Mouse (Mus musculus): Measurements from ENCODE around the gene Hoxa13. TPM values are rescaled to one million over a fixed set of nuclear protein-coding genes. Genes with fewer than 3 reads are reported as not detected.

The Hoxa13 gene
- polyA plus RNA-seq, 1 experiment from 2014 or later = not detected

GRCm38 (mm10) chr6:52261751-52262462 lies 1.2 kb upstream of the Hoxa13 start:
- WGBS = 7% methylated on average over 9 of the region's 9 CpGs
- Histone ChIP-seq H3K9me3 (replicated peaks) (no peaks in the 10 kb centered on the region), H3K4me3 (no peak overlapping the region), H3K27ac (ENCODE audit: poor library complexity, severe bottlenecking) (no peak overlapping the region), H3K9ac (no peak overlapping the region), H3K4me1 (replicated peaks) (peaks cover 13% of the 10 kb centered on the region; the same call in 1 of the 2 replicates), H3K4me2 (no peak overlapping the region), H3K36me3 (no peaks in the 10 kb centered on the region), H3K27me3 (replicated peaks) (peaks cover 90% of the 10 kb centered on the region)
- ATAC-seq (ENCODE audit: insufficient number of reproducible peaks, low FRiP score) = no peak

DNA sequence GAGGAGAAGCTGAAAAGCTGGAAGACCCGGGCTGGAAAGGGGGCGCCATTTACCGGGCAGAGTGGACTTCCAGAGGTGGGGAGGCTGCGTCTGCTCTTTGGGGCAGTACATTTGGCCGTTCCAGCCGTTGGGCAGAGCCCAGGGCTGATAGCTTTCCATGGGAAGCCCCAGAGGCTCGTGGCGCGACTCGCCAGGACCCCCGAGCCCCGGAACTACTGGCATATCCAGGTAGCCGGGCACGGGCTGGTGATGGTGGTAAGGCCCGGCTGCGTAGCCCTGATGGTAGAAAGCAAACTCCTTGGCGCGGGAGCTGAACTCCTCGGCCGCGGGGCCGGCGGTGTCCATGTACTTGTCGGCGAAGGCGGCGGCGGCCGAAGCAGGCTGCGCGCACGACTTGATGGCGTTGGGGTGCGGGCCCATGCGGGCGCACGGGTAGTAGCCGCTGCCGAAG lies 844 bp downstream of the Hoxa13 start:
- Histone ChIP-seq H3K36me3 (no peaks in the 10 kb centered on the region), H3K4me1 (replicated peaks) (peaks cover 13% of the 10 kb centered on the region; the same call in 1 of the 2 replicates), H3K4me3 (peak overlapping the region; percentile 57), H3K9ac (no peak overlapping the region), H3K4me2 (peak overlapping the region; percentile 85), H3K27me3 (replicated peaks) (peaks cover 83% of the 10 kb centered on the region), H3K27ac (ENCODE audit: poor library complexity, severe bottlenecking) (no peak overlapping the region), H3K9me3 (replicated peaks) (no peaks in the 10 kb centered on the region)
- under 1% methylated on average over 39 of the region's 39 CpGs for whole genome bisulfite sequencing
- no peak for ATAC-seq (ENCODE audit: insufficient number of reproducible peaks, low FRiP score)

DNA sequence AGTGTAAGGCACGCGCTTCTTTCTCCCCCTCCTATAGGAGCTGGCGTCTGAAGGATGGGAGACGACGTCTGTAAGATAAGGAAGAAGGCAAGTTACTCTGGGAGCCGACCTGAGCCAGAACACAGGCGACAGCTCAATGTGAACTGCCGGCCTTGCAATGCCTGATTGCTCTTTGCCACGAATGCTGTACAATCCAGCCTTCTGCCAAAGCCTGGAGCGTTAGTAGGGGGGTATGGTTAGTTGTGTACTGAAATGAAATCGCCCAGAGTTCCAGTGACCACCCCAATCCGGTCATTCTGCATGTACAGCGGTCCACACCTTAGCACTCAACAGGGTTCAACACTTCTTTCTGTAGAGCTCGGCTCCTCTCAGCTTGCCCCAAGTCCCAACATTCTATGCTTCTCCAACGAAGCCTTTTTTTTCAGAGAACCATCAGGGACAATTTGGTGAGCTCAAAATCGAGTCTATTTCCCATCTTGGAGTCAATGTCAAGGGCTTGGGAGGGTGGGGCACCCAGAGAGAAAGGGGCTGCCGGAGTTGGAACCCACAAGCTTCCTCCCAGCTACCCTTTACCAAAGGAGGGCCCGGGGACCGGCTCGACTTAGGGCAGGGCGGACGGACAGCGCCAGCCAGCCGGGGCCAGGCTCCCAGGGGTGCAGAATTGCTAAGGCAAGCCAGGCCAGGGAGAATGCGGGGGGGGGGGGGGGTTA lies 1.4 kb downstream of the Hoxa13 start:
- H3K4me2 ChIP-seq = peak overlapping the region; percentile 85
- H3K27ac ChIP-seq (ENCODE audit: poor library complexity, severe bottlenecking) = no peak overlapping the region
- WGBS = under 1% methylated on average over 23 of the region's 25 CpGs
- no peak for ATAC-seq (ENCODE audit: insufficient number of reproducible peaks, low FRiP score)
- H3K9me3 ChIP-seq (replicated peaks) = no peaks in the 10 kb centered on the region
- peaks cover 13% of the 10 kb centered on the region; the same call in 1 of the 2 replicates for H3K4me1 ChIP-seq (replicated peaks)
- H3K36me3 ChIP-seq = no peaks in the 10 kb centered on the region
- peaks cover 78% of the 10 kb centered on the region for H3K27me3 ChIP-seq (replicated peaks)
- H3K4me3 ChIP-seq = peak overlapping the region; percentile 57; the same call in 1 of the 2 replicates
- H3K9ac ChIP-seq = no peak overlapping the region

- H3K4me2 ChIP-seq = no peak overlapping the region
- no peak for ATAC-seq (ENCODE audit: insufficient number of reproducible peaks, low FRiP score)
These were observed 3.7 kb downstream of the Hoxa13 start for GRCm38 (mm10) chr6:52256956-52257355.

GRCm38 (mm10) chr6:52253511-52254500 lies 6.9 kb downstream of the Hoxa13 start:
- no peaks in the 10 kb centered on the region for H3K9me3 ChIP-seq (replicated peaks)
- H3K4me3 ChIP-seq = 0 out of 2 replicates have a peak overlapping the region, but pooled peaks have one; percentile 1
- no peak for ATAC-seq (ENCODE audit: insufficient number of reproducible peaks, low FRiP score)
- no peak overlapping the region for H3K9ac ChIP-seq
- peaks cover 78% of the 10 kb centered on the region for H3K27me3 ChIP-seq (replicated peaks)
- no peaks in the 10 kb centered on the region for H3K36me3 ChIP-seq
- H3K4me1 ChIP-seq (replicated peaks) = peaks cover 4% of the 10 kb centered on the region; the same call in 1 of the 2 replicates
- no peak overlapping the region for H3K27ac ChIP-seq (ENCODE audit: poor library complexity, severe bottlenecking)
- peak overlapping the region; percentile 14; the same call in 1 of the 2 replicates for H3K4me2 ChIP-seq
- WGBS = under 1% methylated on average over 59 of the region's 59 CpGs

More at GRCm38 (mm10) chr6:52256956-52257355, 3.7 kb downstream of the Hoxa13 start:
- H3K9me3 ChIP-seq (replicated peaks) = no peaks in the 10 kb centered on the region
- H3K4me3 ChIP-seq = no peak overlapping the region
- no peaks in the 10 kb centered on the region for H3K36me3 ChIP-seq
- H3K9ac ChIP-seq = no peak overlapping the region
- H3K27ac ChIP-seq (ENCODE audit: poor library complexity, severe bottlenecking) = no peak overlapping the region
- H3K27me3 ChIP-seq (replicated peaks) = peaks cover 77% of the 10 kb centered on the region
- peaks cover 17% of the 10 kb centered on the region; the same call in 1 of the 2 replicates for H3K4me1 ChIP-seq (replicated peaks)
- under 1% methylated on average over 6 of the region's 6 CpGs for WGBS

DNA sequence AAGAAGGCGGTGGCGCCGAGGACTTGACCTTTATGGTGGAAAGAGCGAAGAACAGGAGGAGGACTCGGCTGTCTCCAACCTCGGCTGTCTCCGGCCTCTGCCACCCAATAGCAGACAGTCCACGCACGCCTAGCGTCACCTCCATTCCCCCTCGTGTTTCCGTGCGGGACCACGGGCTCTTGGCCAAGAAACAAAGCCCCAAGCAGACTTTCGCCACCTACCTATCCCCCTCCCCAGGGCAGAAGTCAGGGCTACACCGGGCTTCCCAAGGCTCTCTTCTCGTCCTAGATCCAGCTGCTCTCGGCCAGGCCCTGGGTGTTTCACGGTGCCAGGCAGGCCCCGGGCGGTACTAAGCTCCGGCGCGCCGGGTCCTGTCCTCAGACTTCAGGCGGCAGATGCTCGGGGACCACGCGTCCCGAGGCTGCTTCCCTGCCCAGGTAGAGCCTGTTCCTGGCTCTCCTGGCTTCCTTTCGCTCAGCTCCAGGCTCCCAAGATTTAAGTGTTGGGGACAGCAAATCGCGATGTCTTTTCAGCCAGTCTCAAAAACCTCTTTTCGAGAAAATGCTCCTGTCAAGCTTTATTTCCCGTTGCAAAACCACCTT lies 7.8 kb downstream of the Hoxa13 start:
- Histone ChIP-seq H3K4me2 (no peak overlapping the region), H3K9ac (no peak overlapping the region), H3K27me3 (replicated peaks) (peaks cover 79% of the 10 kb centered on the region), H3K27ac (ENCODE audit: poor library complexity, severe bottlenecking) (no peak overlapping the region), H3K9me3 (replicated peaks) (no peaks in the 10 kb centered on the region), H3K4me1 (replicated peaks) (peaks cover 4% of the 10 kb centered on the region; the same call in 1 of the 2 replicates), H3K4me3 (0 out of 2 replicates have a peak overlapping the region, but pooled peaks have one; percentile 1), H3K36me3 (no peaks in the 10 kb centered on the region)
- no peak for ATAC-seq (ENCODE audit: insufficient number of reproducible peaks, low FRiP score)
- WGBS = under 1% methylated on average over 35 of the region's 35 CpGs

DNA sequence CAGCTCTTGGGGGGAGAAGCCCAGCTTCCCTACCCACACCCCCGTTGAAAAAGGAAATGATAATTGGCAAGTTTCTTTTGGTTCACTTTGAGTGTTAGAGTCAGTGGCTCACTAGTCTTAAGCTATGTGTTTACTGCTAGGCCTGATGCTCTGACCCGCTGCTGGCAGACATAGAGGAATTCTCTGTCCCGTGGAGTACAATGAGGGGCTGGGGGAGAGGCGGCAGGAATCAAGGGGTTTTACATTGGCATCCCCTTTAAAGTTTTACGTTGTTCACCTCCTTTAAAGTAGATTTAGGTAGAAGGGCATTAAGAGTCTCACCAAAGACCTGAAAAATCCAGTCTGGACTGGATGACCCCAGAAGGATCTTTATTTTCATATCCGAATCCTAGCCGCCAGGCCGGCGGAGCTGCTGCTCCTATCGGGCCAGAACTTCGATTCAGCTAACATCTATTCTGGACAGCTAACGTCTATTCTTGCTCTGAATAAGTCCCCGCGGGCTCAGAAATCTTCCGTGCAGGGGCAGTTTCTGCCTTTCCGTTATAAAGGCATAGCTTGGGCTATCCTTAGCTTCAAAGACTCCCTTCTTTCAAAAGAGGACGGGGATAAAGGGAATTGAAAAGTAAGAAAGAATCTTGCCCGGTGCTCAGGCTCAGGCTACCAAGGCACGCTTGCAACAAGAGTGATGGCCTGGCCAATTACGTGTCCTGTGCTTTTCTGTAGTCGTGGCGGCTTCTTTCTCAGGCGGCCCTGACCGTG lies 8.5 kb downstream of the Hoxa13 start:
- Histone ChIP-seq H3K9me3 (replicated peaks) (no peaks in the 10 kb centered on the region), H3K4me2 (no peak overlapping the region), H3K4me1 (replicated peaks) (peaks cover 4% of the 10 kb centered on the region; the same call in 1 of the 2 replicates), H3K27me3 (replicated peaks) (peaks cover 83% of the 10 kb centered on the region), H3K9ac (no peak overlapping the region), H3K36me3 (no peaks in the 10 kb centered on the region), H3K4me3 (no peak overlapping the region), H3K27ac (ENCODE audit: poor library complexity, severe bottlenecking) (no peak overlapping the region)
- WGBS = 2% methylated on average over 24 of the region's 24 CpGs
- ATAC-seq (ENCODE audit: insufficient number of reproducible peaks, low FRiP score) = no peak

GRCm38 (mm10) chr6:52251177-52251879 lies 9.4 kb downstream of the Hoxa13 start:
- Histone ChIP-seq H3K27me3 (replicated peaks) (peaks cover 85% of the 10 kb centered on the region), H3K36me3 (no peaks in the 10 kb centered on the region), H3K9me3 (replicated peaks) (no peaks in the 10 kb centered on the region), H3K4me2 (no peak overlapping the region), H3K27ac (ENCODE audit: poor library complexity, severe bottlenecking) (no peak overlapping the region), H3K4me1 (replicated peaks) (peaks cover 6% of the 10 kb centered on the region; the same call in 1 of the 2 replicates), H3K4me3 (no peak overlapping the region), H3K9ac (no peak overlapping the region)
- WGBS = 10% methylated on average over 7 of the region's 7 CpGs
- ATAC-seq (ENCODE audit: insufficient number of reproducible peaks, low FRiP score) = no peak

DNA sequence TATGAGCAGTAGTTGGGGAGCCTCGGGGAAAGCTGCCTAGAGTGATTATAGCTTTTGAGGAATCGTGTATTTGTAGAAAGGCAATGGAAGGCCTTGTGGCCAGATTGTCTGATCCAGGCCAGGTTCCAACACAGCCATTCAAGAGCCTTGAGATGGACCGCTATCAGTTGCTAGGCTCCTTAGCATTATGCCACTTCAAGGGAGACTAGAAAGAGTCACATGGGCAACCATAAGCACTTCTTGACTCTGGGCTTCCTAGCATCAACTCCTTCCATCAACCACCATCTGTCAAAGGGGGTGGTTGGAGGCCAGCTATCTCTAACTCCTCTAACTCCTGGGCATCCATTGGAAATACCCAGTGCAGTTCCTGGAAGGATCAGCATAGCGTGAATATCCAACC lies 10.9 kb downstream of the Hoxa13 start:
- 1% methylated on average over 4 of the region's 4 CpGs for WGBS

More for the DNA sequence above, 10.9 kb downstream of the Hoxa13 start:
- peaks cover 92% of the 10 kb centered on the region for H3K27me3 ChIP-seq (replicated peaks)
- no peak overlapping the region for H3K27ac ChIP-seq (ENCODE audit: poor library complexity, severe bottlenecking)
- H3K9me3 ChIP-seq (replicated peaks) = no peaks in the 10 kb centered on the region
- H3K9ac ChIP-seq = no peak overlapping the region
- no peak overlapping the region for H3K4me3 ChIP-seq
- H3K4me2 ChIP-seq = no peak overlapping the region
- ATAC-seq (ENCODE audit: insufficient number of reproducible peaks, low FRiP score) = no peak
- peaks cover 11% of the 10 kb centered on the region; the same call in 1 of the 2 replicates for H3K4me1 ChIP-seq (replicated peaks)
- H3K36me3 ChIP-seq = no peaks in the 10 kb centered on the region

All from heart, embryonic 12.5 days (tissue).